Mouse (Mus musculus) stomach, embryonic 16.5 days (tissue): ENCODE data around the gene Ugt1a5. TPM values are rescaled to one million over a fixed set of nuclear protein-coding genes. Genes with fewer than 3 reads are reported as not detected.
"Not testable (repeated sequence)": the region's sequence is repeated elsewhere in the genome, so short reads cannot be mapped to it uniquely, and the experiment has no call there.

ENCODE experiments used
- ATAC-seq: fragments of 200-750 bp; cut with Nextera tagmentation; 2 replicates; pipeline ENCODE4 v1.8.0; 2017; ENCODE audit warnings: moderate number of reproducible peaks, moderate TSS enrichment; ENCODE audit not compliant: insufficient read depth, low FRiP score
- H3K27ac ChIP-seq: fragments of 300-500 bp; sonication (generic); 2 replicates; pipeline ENCODE4 v1.5.1; 2014; ENCODE audit warnings: low read length
- H3K27me3 ChIP-seq: fragments of 300-500 bp; sonication (generic); 2 replicates; pipeline ENCODE4 v1.6.1; 2014; ENCODE audit warnings: low read length, control low read depth, mixed read lengths; ENCODE audit not compliant: control insufficient read depth, insufficient read depth
- H3K36me3 ChIP-seq: fragments of 300-500 bp; sonication (generic); 2 replicates; pipeline ENCODE4 v1.6.1; 2014; ENCODE audit warnings: low read length; ENCODE audit not compliant: control insufficient read depth, insufficient read depth
- H3K4me1 ChIP-seq: fragments of 300-500 bp; sonication (generic); 2 replicates; pipeline ENCODE4 v1.6.1; 2014; ENCODE audit warnings: low read length, control low read depth, mixed read lengths; ENCODE audit not compliant: control insufficient read depth, insufficient read depth
- H3K4me2 ChIP-seq: fragments of 300-500 bp; sonication (generic); 2 replicates; pipeline ENCODE4 v1.6.1; 2014; ENCODE audit warnings: low read depth, low read length, mixed read lengths
- H3K4me3 ChIP-seq: fragments of 300-500 bp; sonication (generic); replicated peaks from 2 replicates; pipeline ENCODE4 v1.5.1; 2014; ENCODE audit warnings: mild to moderate bottlenecking, low read length
- H3K9ac ChIP-seq: fragments of 300-500 bp; sonication (generic); 2 replicates; pipeline ENCODE4 v1.6.1; 2014; ENCODE audit warnings: low read length
- H3K9me3 ChIP-seq: fragments of 300-500 bp; sonication (generic); replicated peaks from 2 replicates; pipeline ENCODE4 v1.6.1; 2016; ENCODE audit warnings: low read length, control low read depth; ENCODE audit not compliant: control insufficient read depth
- WGBS: fragments of 180-500 bp; shearing (Covaris S2); extraction: QIAGEN DNeasy Blood & Tissue Kit; methylation state at CpG from one replicate; pipeline ENCODE4 v1.1.7; 2014; 5-methylcytosine and 5-hydroxymethylcytosine counted together
- polyA plus RNA-seq: library from polyadenylated mRNA; unstranded; fragments of >200 nt; fragmentation: Nextera tagmentation; extraction: Ambion mirVana; gene quantifications from 2 replicates; pipeline ENCODE4 v1.2.1, GENCODE M21; 2015

The Ugt1a5 gene
- polyA plus RNA-seq, 1 experiment from 2014 or later, result 0.10 TPM

DNA sequence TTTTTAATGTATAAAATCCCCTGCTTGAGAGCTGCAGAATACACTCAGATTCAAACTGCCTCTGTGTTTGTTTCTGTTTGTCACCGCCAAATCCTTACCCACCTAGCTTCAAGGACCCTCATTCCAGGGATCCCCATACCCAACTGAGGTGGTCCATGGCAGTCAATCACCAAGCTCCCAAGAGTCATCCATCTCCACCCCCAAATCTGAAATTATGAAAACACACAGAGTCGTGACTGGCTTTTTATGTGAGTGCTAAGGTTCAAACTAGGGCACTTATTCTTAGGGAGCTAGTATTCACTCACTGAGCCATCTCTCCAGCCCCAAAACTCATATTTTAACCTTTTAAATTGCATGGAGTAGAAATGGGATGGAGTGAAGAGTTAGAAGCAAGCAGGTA is 59.5 kb downstream of the Ugt1a5 start:
- H3K4me3 ChIP-seq, H3K36me3 ChIP-seq, H3K27ac ChIP-seq, H3K4me1 ChIP-seq, H3K27me3 ChIP-seq, H3K4me2 ChIP-seq, H3K9ac ChIP-seq, ATAC-seq: not testable (repeated sequence)
- peaks cover 42% of the 10 kb centered on the region for H3K9me3 ChIP-seq
- 44% methylated on average over 2 of the region's 2 CpGs for WGBS

DNA sequence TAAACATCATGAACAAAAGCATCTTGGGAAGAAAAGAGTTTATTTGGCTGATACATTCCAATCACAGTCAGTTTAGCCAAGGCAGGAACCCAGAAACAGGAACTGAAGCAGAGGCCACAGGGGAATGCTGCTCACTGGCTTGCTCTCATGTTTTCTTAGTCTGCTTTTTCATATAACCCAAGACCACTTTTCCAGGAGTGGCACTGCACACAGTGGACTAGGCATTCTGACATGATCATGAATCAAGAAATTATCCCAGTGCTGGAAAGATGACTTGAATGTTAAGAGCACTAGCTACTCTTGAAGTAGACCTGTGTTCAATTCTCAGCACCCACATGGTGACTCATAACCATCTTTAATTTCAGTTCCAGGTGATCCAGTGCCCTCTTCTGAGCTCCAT is 59.9 kb downstream of the Ugt1a5 start:
- no peaks in the 10 kb centered on the region for H3K4me1 ChIP-seq
- no peak for ATAC-seq
- no peak overlapping the region for H3K27ac ChIP-seq
- H3K9me3 ChIP-seq, result peaks cover 46% of the 10 kb centered on the region
- no peak overlapping the region for H3K9ac ChIP-seq
- no peaks in the 10 kb centered on the region for H3K36me3 ChIP-seq
- no peaks in the 10 kb centered on the region for H3K27me3 ChIP-seq
- no peak overlapping the region for H3K4me3 ChIP-seq
- no peak overlapping the region for H3K4me2 ChIP-seq

DNA sequence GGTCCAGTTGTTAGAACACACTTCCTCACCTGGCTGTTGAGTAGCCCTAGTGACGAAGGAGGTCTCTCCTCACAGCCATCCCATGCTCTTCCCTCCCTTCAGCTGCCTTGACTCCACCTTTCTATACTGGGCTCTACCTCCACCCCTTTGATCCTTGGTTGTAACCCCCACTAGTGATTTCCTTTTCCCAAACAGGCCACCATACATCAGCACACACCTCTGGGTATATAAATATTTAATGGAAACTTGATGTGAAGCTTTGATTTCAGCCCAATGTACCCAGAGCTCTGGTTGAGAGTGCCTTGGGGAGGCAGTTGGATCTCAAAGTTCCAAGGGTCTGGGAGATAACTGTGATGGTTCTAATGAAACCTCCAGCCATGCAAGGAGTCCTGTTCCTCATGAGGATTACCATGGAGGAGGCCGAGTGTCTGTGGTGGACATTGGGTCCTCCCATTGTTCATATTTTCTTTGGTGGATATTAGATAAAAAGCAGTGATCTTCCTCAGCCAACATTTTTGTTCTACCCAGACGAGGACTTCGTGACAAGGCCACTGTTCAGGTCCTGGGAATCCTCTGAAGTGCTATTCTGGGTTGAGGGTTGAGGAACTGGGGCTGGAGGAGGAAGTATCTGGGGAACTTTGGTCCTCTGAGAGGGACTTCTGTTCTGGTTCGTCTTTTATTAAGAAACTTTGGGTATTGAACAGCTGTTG is 61.0 kb downstream of the Ugt1a5 start, which contains the start of gene Mroh2a:
Gene Mroh2a, plus strand, starts transcription at position 317 of the 710 bp plus-strand sequence.
- no peak within 1 kb of the TSS for H3K27ac ChIP-seq
- H3K4me2 ChIP-seq, result no peak within 1 kb of the TSS
- H3K36me3 ChIP-seq, result no peaks in the 10 kb centered on the region
- H3K9me3 ChIP-seq, result peaks cover 56% of the 10 kb centered on the region
- no peaks in the 10 kb centered on the region for H3K4me1 ChIP-seq
- no peak within 1 kb of the TSS for H3K4me3 ChIP-seq
- no peak within 1 kb of the TSS for H3K9ac ChIP-seq
- 51% methylated on average over 5 of the region's 5 CpGs for WGBS
- H3K27me3 ChIP-seq, result no peaks in the 10 kb centered on the region
- no peak for ATAC-seq

DNA sequence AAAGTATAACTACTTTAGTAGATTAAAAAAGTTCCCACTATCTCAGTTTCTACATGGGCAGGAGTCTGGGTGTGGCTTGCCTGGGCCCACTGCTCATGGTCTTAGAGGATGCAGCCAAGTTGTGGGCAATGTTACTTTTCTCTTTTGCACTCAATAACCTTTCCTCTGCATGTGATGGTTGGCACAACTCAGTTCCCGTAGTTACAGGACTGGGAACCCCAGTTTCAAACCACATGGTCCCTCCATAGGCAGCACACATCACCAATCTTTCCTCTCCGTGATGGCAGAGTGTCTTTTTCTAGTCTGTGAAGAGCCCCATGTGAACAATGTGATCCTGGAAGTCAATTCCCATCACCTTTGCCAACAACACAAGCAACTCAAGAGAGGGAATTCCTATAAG is 61.7 kb downstream of the Ugt1a5 start:
- no peak for ATAC-seq
- Histone ChIP-seq H3K36me3 (no peaks in the 10 kb centered on the region), H3K4me3 (no peak overlapping the region), H3K4me2 (no peak overlapping the region), H3K4me1 (no peaks in the 10 kb centered on the region), H3K9ac (no peak overlapping the region), H3K27me3 (no peaks in the 10 kb centered on the region), H3K9me3 (peaks cover 61% of the 10 kb centered on the region), H3K27ac (no peak overlapping the region)
- WGBS, result 55% methylated on average over 2 of the region's 2 CpGs

DNA sequence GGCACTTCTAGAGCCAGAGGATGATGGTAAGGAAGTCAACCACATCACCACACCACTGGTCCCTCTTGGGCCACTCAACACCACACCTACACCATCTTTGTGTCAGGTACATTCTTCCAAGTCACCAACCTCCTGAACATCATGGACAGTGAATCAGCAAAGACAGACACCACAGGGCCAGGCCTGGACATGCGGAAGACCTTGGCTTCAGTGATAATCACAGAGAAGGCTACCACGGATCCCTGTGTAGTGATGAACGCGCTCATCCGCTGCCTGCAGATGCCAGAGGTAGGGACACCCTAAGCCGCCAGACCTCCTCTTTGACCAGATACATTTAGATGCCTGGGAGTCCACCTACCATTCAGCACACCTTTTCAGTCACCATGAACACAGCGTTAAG is 62.3 kb downstream of the Ugt1a5 start:
- WGBS, result 69% methylated on average over 7 of the region's 7 CpGs
- Histone ChIP-seq H3K4me2 (no peak overlapping the region), H3K9ac (no peak overlapping the region), H3K4me1 (no peaks in the 10 kb centered on the region), H3K36me3 (no peaks in the 10 kb centered on the region), H3K4me3 (no peak overlapping the region), H3K27ac (no peak overlapping the region), H3K27me3 (no peaks in the 10 kb centered on the region), H3K9me3 (peaks cover 63% of the 10 kb centered on the region)
- ATAC-seq, result no peak

DNA sequence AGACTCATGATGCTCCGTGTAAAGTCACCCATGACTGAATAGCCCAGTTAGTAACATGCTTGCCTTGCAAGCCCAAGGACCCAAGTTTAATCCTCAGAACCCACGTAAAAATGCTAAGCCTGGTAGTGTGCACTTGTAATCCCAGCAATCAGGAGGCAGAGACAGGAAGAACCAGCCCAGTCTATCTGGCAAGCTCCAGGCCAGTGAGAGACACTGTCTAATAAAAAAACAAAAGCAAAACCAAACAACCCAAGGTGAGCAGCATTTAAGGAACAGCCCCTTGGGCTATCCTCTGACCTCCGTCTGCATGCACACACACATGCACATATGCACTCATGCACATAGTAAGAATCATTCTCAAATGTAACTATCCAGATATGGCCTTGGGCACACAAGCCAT is 63.8 kb downstream of the Ugt1a5 start:
- Histone ChIP-seq H3K4me1 (no peaks in the 10 kb centered on the region), H3K4me2 (no peak overlapping the region), H3K27me3 (no peaks in the 10 kb centered on the region), H3K4me3 (no peak overlapping the region), H3K9ac (no peak overlapping the region), H3K36me3 (no peaks in the 10 kb centered on the region), H3K9me3 (peaks cover 76% of the 10 kb centered on the region), H3K27ac (no peak overlapping the region)
- ATAC-seq, result no peak
- WGBS, result 73% methylated on average over 3 of the region's 3 CpGs

DNA sequence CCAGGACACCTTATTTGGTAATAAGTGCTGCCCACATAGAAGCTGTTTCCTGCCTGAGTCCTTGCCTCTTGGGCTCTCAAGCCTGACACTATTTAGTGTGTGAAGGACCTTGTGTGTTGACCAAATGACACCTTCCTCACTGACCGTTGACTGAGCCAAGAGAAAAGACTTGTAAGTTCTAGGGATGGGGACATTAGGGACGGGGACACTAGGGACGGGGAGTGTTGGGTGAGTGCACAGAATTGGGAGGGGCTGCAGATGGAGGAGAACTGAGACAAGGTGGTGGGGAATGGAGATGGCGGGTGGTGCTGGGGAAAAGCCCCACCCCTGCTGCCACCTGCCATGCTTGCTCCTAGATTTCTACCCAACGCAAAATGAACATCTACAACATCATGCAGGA is 64.2 kb downstream of the Ugt1a5 start:
- Histone ChIP-seq H3K4me2 (no peak overlapping the region), H3K4me1 (no peaks in the 10 kb centered on the region), H3K27ac (no peak overlapping the region), H3K27me3 (no peaks in the 10 kb centered on the region), H3K9ac (no peak overlapping the region), H3K4me3 (no peak overlapping the region), H3K36me3 (no peaks in the 10 kb centered on the region), H3K9me3 (peaks cover 80% of the 10 kb centered on the region)
- ATAC-seq, result no peak
- 82% methylated on average over 5 of the region's 5 CpGs for WGBS

DNA sequence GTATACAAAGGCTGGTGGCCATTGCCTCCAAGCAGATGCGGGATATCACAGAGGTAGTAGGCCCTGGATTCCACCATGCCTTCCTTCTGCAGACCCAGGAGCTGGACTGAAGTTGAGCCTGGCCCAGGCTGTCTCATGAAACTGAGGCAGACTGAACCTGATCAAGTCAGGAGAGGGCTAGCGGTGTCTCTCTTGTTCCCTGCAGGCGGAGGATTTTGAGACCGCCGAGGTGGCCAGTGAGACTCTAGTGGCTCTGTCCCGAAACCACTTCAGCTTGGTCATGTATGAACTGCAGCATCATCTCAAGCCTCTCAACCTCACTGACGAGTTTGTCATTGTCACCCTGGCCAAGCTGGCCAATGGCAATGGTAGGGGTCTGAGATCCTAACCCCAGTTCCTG is 64.6 kb downstream of the Ugt1a5 start:
- no peak overlapping the region for H3K4me3 ChIP-seq
- H3K9ac ChIP-seq, result no peak overlapping the region
- no peaks in the 10 kb centered on the region for H3K27me3 ChIP-seq
- no peak overlapping the region for H3K27ac ChIP-seq
- WGBS, result 73% methylated on average over 7 of the region's 7 CpGs
- no peaks in the 10 kb centered on the region for H3K4me1 ChIP-seq
- no peaks in the 10 kb centered on the region for H3K36me3 ChIP-seq
- H3K4me2 ChIP-seq, result no peak overlapping the region
- no peak for ATAC-seq
- peaks cover 83% of the 10 kb centered on the region for H3K9me3 ChIP-seq

DNA sequence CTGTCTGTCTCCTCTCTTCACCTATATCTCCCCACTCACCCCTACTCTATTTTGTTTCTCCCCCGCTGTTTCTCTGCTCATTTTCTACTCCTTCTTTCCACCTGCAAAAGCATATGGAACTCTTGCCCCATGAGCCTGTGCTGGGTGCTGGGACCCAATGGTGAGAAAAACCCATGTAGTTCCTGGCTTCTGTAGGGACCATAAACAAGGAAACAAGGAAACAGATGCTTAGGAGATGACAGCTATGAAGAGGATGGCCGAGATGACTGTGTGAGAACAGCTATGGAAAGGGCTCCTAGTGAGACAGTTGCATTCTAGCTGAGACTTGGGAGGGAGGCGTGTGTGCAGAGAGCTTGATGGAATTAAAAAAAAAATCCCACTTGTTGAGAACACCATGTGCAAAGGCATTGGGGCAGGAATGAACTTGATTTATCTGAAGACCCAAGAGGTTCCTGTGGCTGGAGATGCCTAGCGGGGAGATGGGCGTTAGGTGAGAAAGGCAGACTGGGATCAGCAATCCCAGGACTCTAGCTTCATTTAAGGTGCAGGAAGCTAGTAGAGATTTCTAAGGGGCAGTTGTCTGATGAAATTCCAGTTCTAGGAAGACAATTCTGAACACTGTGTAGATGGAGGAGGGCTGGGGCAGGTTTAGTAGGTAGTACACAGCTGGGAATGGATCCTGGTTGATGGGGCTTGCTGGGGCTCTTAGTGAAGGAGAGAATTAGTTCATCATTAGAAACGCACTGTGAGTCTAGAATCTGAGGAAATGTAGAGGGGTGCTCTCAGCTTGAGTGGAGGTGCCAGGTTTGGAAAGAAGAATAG is 65.4 kb downstream of the Ugt1a5 start:
- no peaks in the 10 kb centered on the region for H3K27me3 ChIP-seq
- H3K4me3 ChIP-seq, result no peak overlapping the region
- WGBS, result 74% methylated on average over 6 of the region's 6 CpGs
- H3K9ac ChIP-seq, result no peak overlapping the region
- H3K27ac ChIP-seq, result no peak overlapping the region
- no peaks in the 10 kb centered on the region for H3K4me1 ChIP-seq
- no peak overlapping the region for H3K4me2 ChIP-seq
- H3K36me3 ChIP-seq, result no peaks in the 10 kb centered on the region
- ATAC-seq, result no peak
- peaks cover 83% of the 10 kb centered on the region for H3K9me3 ChIP-seq
